Mouse (Mus musculus) heart, embryonic 14.5 days (tissue): ENCODE data around the gene Tatdn3. TPM values are rescaled to one million over a fixed set of nuclear protein-coding genes. Genes with fewer than 3 reads are reported as not detected.

Experiments used
- ATAC-seq: fragments of 200-750 bp; cut with Nextera tagmentation; 2 replicates; pipeline ENCODE4 v1.8.0; 2017; ENCODE audit warnings: low read depth, moderate TSS enrichment; ENCODE audit not compliant: insufficient number of reproducible peaks, insufficient read depth, low FRiP score
- H3K27ac ChIP-seq, 2 experiments: fragments of 200-500 bp in 1 of 2; fragments of 300-500 bp in 1 of 2; sonication (generic) in 1 of 2; replicated peaks in 1 of 2; 2 replicates each; pipeline ENCODE4 v1.5.1; 2012 to 2014; ENCODE audit warnings: low read depth in 2 of 2, low read length in 2 of 2, control low read depth in 1 of 2, mild to moderate bottlenecking in 1 of 2, mixed read lengths in 1 of 2; ENCODE audit not compliant: control insufficient read depth in 1 of 2, insufficient read depth in 1 of 2
- H3K27me3 ChIP-seq: fragments of 300-500 bp; sonication (generic); 2 replicates; pipeline ENCODE4 v1.6.1; 2014; ENCODE audit warnings: mild to moderate bottlenecking, low read length, control low read depth; ENCODE audit not compliant: control insufficient read depth, insufficient read depth
- H3K36me3 ChIP-seq: fragments of 300-500 bp; sonication (generic); 2 replicates; pipeline ENCODE4 v1.6.1; 2014; ENCODE audit warnings: mild to moderate bottlenecking, control low read depth, low read length, mixed read lengths; ENCODE audit not compliant: control insufficient read depth, insufficient read depth
- H3K4me1 ChIP-seq, 2 experiments: fragments of 200-500 bp in 1 of 2; fragments of 300-500 bp in 1 of 2; sonication (generic) in 1 of 2; 2 replicates each; pipeline ENCODE4 v1.6.1; 2012 to 2014; ENCODE audit warnings: low read length in 2 of 2, control low read depth in 1 of 2, mixed read lengths in 1 of 2; ENCODE audit not compliant: control insufficient read depth in 2 of 2, insufficient read depth in 2 of 2
- H3K4me2 ChIP-seq: fragments of 300-500 bp; sonication (generic); 2 replicates; pipeline ENCODE4 v1.6.1; 2014; ENCODE audit warnings: mild to moderate bottlenecking, low read length
- H3K4me3 ChIP-seq, 2 experiments: fragments of 200-500 bp in 1 of 2; fragments of 300-500 bp in 1 of 2; sonication (generic) in 1 of 2; 2 replicates each; pipeline ENCODE4 v1.5.1; 2012 to 2014; ENCODE audit warnings: low read length in 2 of 2, mild to moderate bottlenecking in 2 of 2, control low read depth in 1 of 2, low read depth in 1 of 2, moderate library complexity in 1 of 2; ENCODE audit not compliant: control insufficient read depth in 1 of 2, insufficient read depth in 1 of 2
- H3K9ac ChIP-seq: fragments of 300-500 bp; sonication (generic); 2 replicates; pipeline ENCODE4 v1.6.1; 2014; ENCODE audit warnings: mild to moderate bottlenecking, low read length
- H3K9me3 ChIP-seq: fragments of 300-500 bp; sonication (generic); 2 replicates; pipeline ENCODE4 v1.6.1; 2016; ENCODE audit warnings: low read length, control low read depth; ENCODE audit not compliant: control insufficient read depth
- WGBS: fragments of 180-500 bp; shearing (Covaris S2); extraction: QIAGEN DNeasy Blood & Tissue Kit; methylation state at CpG from one replicate; pipeline ENCODE4 v1.1.7; 2014; 5-methylcytosine and 5-hydroxymethylcytosine counted together
- polyA plus RNA-seq: library from polyadenylated mRNA; unstranded; fragments of >200 nt; fragmentation: Nextera tagmentation; extraction: Ambion mirVana; gene quantifications from 2 replicates; pipeline ENCODE4 v1.2.1, GENCODE M21; 2014

The Tatdn3 gene
- polyA plus RNA-seq, 1 experiment from 2014 or later: 25.9 TPM

DNA sequence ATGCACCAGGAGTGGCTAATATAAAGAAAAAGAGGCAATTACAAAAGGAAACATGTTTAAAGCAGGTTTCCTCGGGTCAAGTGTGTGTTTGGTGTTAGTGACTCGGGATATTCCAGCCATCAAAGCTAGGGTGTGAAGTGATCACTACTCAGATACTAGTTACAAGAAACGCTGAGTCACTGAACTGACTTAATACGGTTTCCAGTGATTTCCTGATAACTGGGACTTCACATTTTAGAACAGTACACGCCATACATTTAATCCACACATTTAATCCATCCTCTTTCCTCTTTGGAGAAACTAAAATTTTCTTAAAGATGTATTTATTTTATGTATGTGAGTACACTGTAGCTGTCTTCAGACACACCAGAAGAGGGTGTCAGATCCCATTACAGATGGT, 25.2 kb upstream of the Tatdn3 start:
- Histone ChIP-seq H3K36me3 (peaks cover 25% of the 10 kb centered on the region), H3K27me3 (no peaks in the 10 kb centered on the region), H3K4me2 (no peak overlapping the region), H3K9me3 (no peaks in the 10 kb centered on the region), H3K9ac (no peak overlapping the region), H3K4me1 (peaks cover 4 to 9% of the 10 kb centered on the region in 2 experiments; a peak in 3 of 4 replicates), H3K27ac (no peak overlapping the region), H3K4me3 (no peak overlapping the region)
- ATAC-seq: no peak
- WGBS: 81% methylated on average over 5 of the region's 5 CpGs

DNA sequence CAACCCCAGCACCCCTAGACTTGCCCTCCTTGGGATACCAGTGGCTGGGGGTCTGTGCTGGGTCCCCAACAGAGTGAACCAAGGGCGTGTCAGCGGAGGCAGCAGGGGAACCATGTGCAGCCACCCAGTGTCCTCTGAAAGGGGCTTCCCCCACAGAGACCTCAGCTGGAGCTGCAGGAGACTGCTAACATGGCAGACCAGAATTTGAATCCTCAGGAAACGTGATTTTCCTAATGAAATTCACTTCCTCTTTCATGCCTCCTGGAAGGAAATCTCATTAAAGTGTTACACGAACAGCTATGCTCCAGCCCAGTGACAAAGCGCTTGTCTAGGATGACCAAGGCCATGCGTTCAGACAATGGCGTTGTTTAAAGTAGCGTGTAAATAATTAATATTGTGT, 24.2 kb upstream of the Tatdn3 start:
- no peak overlapping the region for H3K4me2 ChIP-seq
- H3K9ac ChIP-seq: no peak overlapping the region
- ATAC-seq: no peak
- H3K27ac ChIP-seq: no peak overlapping the region
- no peak overlapping the region for H3K4me3 ChIP-seq
- H3K9me3 ChIP-seq: no peaks in the 10 kb centered on the region
- H3K27me3 ChIP-seq: no peaks in the 10 kb centered on the region
- H3K36me3 ChIP-seq: peaks cover 35% of the 10 kb centered on the region
- WGBS: 78% methylated on average over 8 of the region's 8 CpGs
- H3K4me1 ChIP-seq: peaks cover 4 to 7% of the 10 kb centered on the region in 2 experiments; a peak in 2 of 4 replicates

DNA sequence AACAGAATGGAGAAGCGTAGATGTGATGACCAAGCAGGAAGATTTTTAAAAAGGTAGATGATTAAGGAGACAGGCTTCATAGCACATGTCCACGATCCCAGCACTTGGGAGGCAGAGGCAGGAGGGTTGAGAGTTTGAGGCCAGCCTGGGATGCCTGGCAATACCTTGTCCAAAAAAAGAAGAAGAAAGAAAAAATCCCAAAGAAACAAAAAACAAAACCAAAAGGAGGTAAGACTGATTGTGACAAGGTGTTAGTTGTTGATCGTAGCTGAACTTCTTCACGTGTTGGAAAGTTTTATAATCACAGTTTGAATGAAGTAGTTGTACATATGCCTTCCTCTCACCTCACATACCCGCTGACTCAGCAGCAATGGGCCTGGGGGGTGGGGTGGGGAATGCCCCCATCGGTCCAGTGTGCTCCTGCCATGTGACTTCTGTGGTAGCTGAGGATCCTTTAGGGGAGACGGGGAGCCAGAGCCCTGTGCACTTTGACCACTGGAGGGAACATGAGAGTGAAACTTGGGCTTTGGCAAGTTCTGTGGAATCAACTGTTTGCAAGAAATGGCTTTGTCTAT, 23.7 kb upstream of the Tatdn3 start:
- 83% methylated on average over 7 of the region's 7 CpGs for WGBS
- no peaks in the 10 kb centered on the region for H3K9me3 ChIP-seq
- no peaks in the 10 kb centered on the region for H3K27me3 ChIP-seq
- H3K4me2 ChIP-seq: no peak overlapping the region
- no peak for ATAC-seq
- no peak overlapping the region for H3K9ac ChIP-seq
- no peak overlapping the region for H3K4me3 ChIP-seq
- H3K27ac ChIP-seq: no peak overlapping the region
- peaks cover 4 to 7% of the 10 kb centered on the region in 2 experiments; a peak in 2 of 4 replicates for H3K4me1 ChIP-seq
- peaks cover 41% of the 10 kb centered on the region for H3K36me3 ChIP-seq

DNA sequence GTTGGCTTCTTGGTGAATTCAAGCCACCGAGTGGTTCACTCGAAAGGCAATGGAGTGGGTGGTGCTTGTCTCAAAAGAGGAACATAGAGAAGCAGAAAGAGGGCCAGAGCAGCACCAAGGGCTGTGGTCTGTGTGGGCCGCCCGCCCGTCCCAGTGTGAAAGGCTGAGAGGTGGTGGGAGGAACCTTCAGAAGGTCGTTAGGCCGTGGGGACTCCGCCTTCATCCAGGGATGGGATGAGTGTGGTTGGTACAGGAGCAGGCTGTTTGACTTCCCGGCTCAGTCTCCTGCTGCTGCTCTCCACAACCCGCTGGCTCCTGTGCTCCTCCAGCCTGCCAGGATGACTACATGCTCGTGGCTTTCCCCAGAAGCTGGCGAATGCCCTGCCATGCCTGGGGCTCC, 22.9 kb upstream of the Tatdn3 start:
- 80% methylated on average over 12 of the region's 12 CpGs for WGBS
- no peaks in the 10 kb centered on the region for H3K9me3 ChIP-seq
- no peak overlapping the region for H3K4me2 ChIP-seq
- ATAC-seq: no peak
- H3K36me3 ChIP-seq: peaks cover 47% of the 10 kb centered on the region
- no peaks in the 10 kb centered on the region for H3K27me3 ChIP-seq
- no peak overlapping the region for H3K27ac ChIP-seq
- no peak overlapping the region for H3K4me3 ChIP-seq
- H3K4me1 ChIP-seq: peaks cover 4 to 7% of the 10 kb centered on the region in 2 experiments; a peak in 2 of 4 replicates
- no peak overlapping the region for H3K9ac ChIP-seq

DNA sequence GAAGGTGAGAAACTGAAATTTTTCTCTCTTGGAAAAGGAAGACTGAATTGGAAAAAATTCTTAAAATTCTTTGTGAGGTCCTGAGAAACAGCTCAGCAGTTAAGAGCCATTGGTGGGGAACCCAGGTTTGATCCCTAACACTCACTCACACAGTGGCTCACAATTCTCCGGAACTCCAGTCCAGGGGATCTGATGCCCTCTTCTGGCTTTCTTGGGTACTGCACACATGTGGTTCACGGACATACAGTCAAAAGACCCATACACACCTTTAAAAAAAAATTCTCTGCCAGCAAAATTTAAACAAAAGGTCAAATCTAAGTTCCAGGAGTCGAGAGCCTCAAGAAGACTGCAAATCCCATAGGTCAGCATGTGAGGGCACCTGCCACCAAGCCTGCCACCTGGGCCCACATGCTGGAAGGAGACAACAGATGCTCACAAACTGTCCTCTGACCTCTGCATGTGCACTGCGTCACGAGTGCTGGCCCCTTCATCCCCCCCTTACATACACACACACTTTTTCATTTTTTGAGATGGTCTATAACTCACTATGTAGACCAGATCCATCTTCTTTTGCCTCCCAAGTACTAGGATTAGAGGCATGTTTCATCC, 22.3 kb upstream of the Tatdn3 start:
- Histone ChIP-seq H3K4me3 (no peak overlapping the region), H3K4me2 (no peak overlapping the region), H3K36me3 (peaks cover 53% of the 10 kb centered on the region), H3K27ac (no peak overlapping the region), H3K9ac (no peak overlapping the region), H3K9me3 (no peaks in the 10 kb centered on the region), H3K4me1 (peaks cover 4 to 7% of the 10 kb centered on the region in 2 experiments; a peak in 2 of 4 replicates), H3K27me3 (no peaks in the 10 kb centered on the region)
- ATAC-seq: no peak
- WGBS: 79% methylated on average over 5 of the region's 5 CpGs

DNA sequence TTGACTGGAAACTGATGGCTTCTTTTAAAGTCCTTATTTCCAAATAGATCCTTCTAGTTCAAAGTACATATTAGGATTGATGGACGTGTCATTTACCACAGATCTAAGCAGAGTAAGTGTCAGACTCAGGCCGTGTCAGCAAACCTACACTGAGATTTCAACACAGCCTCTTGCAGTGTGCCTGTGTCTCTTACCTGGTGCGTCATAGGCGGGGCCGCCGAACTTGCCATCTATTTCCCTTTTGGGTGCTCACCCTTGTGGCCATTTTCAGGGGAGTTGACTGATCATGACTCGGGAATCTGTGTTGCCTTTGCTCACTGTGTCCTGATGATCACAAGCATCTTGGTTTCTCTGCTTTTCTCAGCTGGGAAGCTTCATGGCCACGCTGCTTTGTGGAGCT, 20.5 kb upstream of the Tatdn3 start:
- Histone ChIP-seq H3K9me3 (no peaks in the 10 kb centered on the region), H3K36me3 (peaks cover 62% of the 10 kb centered on the region), H3K4me3 (no peak overlapping the region), H3K4me2 (no peak overlapping the region), H3K9ac (no peak overlapping the region), H3K4me1 (no peaks in the 10 kb centered on the region), H3K27me3 (no peaks in the 10 kb centered on the region), H3K27ac (no peak overlapping the region)
- ATAC-seq: no peak
- WGBS: 89% methylated on average over 8 of the region's 8 CpGs

DNA sequence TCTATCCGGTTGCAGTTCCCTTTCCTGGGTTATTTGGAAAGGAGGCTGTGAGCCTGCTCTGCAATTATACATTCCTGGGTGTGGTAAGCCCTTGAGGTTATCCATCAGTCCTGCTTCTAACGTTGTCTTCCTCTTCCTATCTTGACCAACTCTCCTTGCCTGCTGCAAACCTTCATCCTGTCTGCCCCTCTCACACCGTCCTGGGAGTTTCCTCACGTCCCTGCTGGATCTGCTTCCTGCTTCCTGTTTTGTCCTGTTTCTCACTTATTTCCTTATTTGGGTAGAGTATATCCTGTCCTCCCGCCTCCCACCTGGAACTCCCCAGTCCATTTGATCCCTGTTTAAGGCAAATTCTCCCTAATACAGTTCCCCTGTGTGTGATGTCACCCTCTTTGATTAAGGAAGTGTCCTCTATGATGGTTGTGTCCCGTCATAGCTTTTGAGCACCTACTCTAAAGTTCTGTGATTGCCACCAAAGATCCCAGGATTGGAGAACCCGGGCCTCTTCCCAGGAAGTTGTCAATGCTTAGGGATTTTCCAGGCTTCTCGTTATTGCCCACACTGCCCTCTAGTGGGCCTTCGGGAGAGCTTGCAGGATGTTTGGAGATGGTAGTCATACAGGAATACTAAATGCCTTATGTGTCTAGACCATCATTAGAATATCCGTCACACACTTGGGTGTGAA, 12.6 kb upstream of the Tatdn3 start:
- H3K4me2 ChIP-seq: no peak overlapping the region; the same call in 1 of the 2 replicates
- H3K4me1 ChIP-seq: peaks cover 0 to 3% of the 10 kb centered on the region in 2 experiments; a peak in 1 of 4 replicates
- no peak for ATAC-seq
- peaks cover 88% of the 10 kb centered on the region for H3K36me3 ChIP-seq
- no peak overlapping the region for H3K9ac ChIP-seq
- H3K27me3 ChIP-seq: no peaks in the 10 kb centered on the region
- 42% methylated on average over 10 of the region's 10 CpGs for WGBS
- no peak overlapping the region for H3K4me3 ChIP-seq
- H3K27ac ChIP-seq: peak overlapping the region; percentile 53 to 61
- H3K9me3 ChIP-seq: no peaks in the 10 kb centered on the region
